Mouse (Mus musculus): ENCODE data around the gene Zfand2b. TPM values are rescaled to one million over a fixed set of nuclear protein-coding genes. Genes with fewer than 3 reads are reported as not detected.

Gene Zfand2b
- total and polyA plus RNA-seq, 2 experiments from 2014 or later: 38.4 to 41.1 TPM

GRCm38 (mm10) chr1:75219078-75219477 lies 50.6 kb downstream of the Zfand2b start:
- Histone ChIP-seq H3K4me1 (ENCODE audit: insufficient read depth, low read length) (0 out of 2 replicates have a peak, but pooled peaks cover 4% of the 10 kb centered on the region), H3K36me3 (ENCODE audit: insufficient read depth, low read length) (peaks cover 11% of the 10 kb centered on the region; the same call in 1 of the 2 replicates), H3K4me2 (ENCODE audit: low read depth, low read length, poor library complexity, severe bottlenecking) (peak overlapping the region; percentile 99), H3K27ac (ENCODE audit: low read depth, low read length) (no peak overlapping the region), H3K27me3 (ENCODE audit: insufficient read depth, low read length) (peaks cover 12% of the 10 kb centered on the region), H3K4me3 (ENCODE audit: low read depth, low read length) (peak overlapping the region; percentile 61), H3K9ac (replicated peaks; ENCODE audit: low read length, poor library complexity, severe bottlenecking) (peak overlapping the region; percentile 73), H3K9me3 (ENCODE audit: low read length) (no peaks in the 10 kb centered on the region)
- WGBS: 0% methylated on average over 24 of the region's 24 CpGs
- peak; percentile 45 for TF ChIP-seq CTCF (IDR thresholded peaks at IDR 0.05)
- DNase-seq (ENCODE audit: low spot score) (peak; percentile 87), ATAC-seq (ENCODE audit: low FRiP score) (peak; percentile 90)

- H3K27ac ChIP-seq (ENCODE audit: low read depth, low read length): no peak within 1 kb of the TSS
- 1% methylated on average over 31 of the region's 34 CpGs for WGBS
Measured at GRCm38 (mm10) chr1:75219531-75219930, 51.1 kb downstream of the Zfand2b start, which contains the start of gene Tuba4a. TSS of gene Tuba4a (minus strand) at chr1:75219865.

More at GRCm38 (mm10) chr1:75219531-75219930, 51.1 kb downstream of the Zfand2b start, which contains the start of gene Tuba4a:
- Histone ChIP-seq H3K27me3 (ENCODE audit: insufficient read depth, low read length) (peaks cover 12% of the 10 kb centered on the region), H3K9ac (replicated peaks; ENCODE audit: low read length, poor library complexity, severe bottlenecking) (peak within 1 kb of the TSS; percentile 73), H3K36me3 (ENCODE audit: insufficient read depth, low read length) (peaks cover 7% of the 10 kb centered on the region; the same call in 1 of the 2 replicates), H3K4me3 (ENCODE audit: low read depth, low read length) (peak within 1 kb of the TSS; percentile 61), H3K4me1 (ENCODE audit: insufficient read depth, low read length) (0 out of 2 replicates have a peak, but pooled peaks cover 4% of the 10 kb centered on the region), H3K4me2 (ENCODE audit: low read depth, low read length, poor library complexity, severe bottlenecking) (peak within 1 kb of the TSS; percentile 99), H3K9me3 (ENCODE audit: low read length) (no peaks in the 10 kb centered on the region)
- ATAC-seq (ENCODE audit: low FRiP score) (peak; percentile 60), DNase-seq (ENCODE audit: low spot score) (peak; percentile 31)
- peak; percentile 39; the same call in 1 of the 2 replicates for TF ChIP-seq CTCF (IDR thresholded peaks at IDR 0.05)

Small RNAs within 50 kb of the gene (microRNA-seq; reads per million reads assigned to microRNA genes)
- gene Gm27943 (ENCODE audit: borderline number of aligned reads): not detected

Other genes with a start within 250 kb of the Zfand2b start
- gene Cfap65, start 233.0 kb upstream of the Zfand2b start, total RNA-seq (2014; rRNA removed): 4.0 and 4.1 TPM in 2 replicates
- 0.94 and 1.5 TPM in 2 replicates for gene Cfap65, start 233.0 kb upstream of the Zfand2b start, polyA plus RNA-seq (2015; fragmentation: Nextera tagmentation; extraction: Ambion mirVana)
- 0.16 and 1.2 TPM in 2 replicates for gene Ihh, start 217.0 kb upstream of the Zfand2b start, total RNA-seq (2014; rRNA removed)
- gene Ihh, start 217.0 kb upstream of the Zfand2b start, polyA plus RNA-seq (2015; fragmentation: Nextera tagmentation; extraction: Ambion mirVana): 0.21 TPM in 2 replicates
- 1.8 and 2.4 TPM in 2 replicates for gene Nhej1, start 43.4 kb upstream of the Zfand2b start, total RNA-seq (2014; rRNA removed)
- 2.9 and 3.4 TPM in 2 replicates for gene Nhej1, start 43.4 kb upstream of the Zfand2b start, polyA plus RNA-seq (2015; fragmentation: Nextera tagmentation; extraction: Ambion mirVana)
- gene Slc23a3, start 34.8 kb upstream of the Zfand2b start, total RNA-seq (2014; rRNA removed): not detected in 2 replicates
- not detected in 2 replicates for gene Slc23a3, start 34.8 kb upstream of the Zfand2b start, polyA plus RNA-seq (2015; fragmentation: Nextera tagmentation; extraction: Ambion mirVana)
- gene Cnppd1, start 25.9 kb upstream of the Zfand2b start, total RNA-seq (2014; rRNA removed): 50.5 and 51.4 TPM in 2 replicates
- 48.4 and 50.2 TPM in 2 replicates for gene Cnppd1, start 25.9 kb upstream of the Zfand2b start, polyA plus RNA-seq (2015; fragmentation: Nextera tagmentation; extraction: Ambion mirVana)
- 220 and 228 TPM in 2 replicates for gene Retreg2, start 25.9 kb upstream of the Zfand2b start, total RNA-seq (2014; rRNA removed)
- 145 TPM in 2 replicates for gene Retreg2, start 25.9 kb upstream of the Zfand2b start, polyA plus RNA-seq (2015; fragmentation: Nextera tagmentation; extraction: Ambion mirVana)
- 43.5 and 44.6 TPM in 2 replicates for gene Abcb6, start 11.7 kb downstream of the Zfand2b start, total RNA-seq (2014; rRNA removed)
- gene Abcb6, start 11.7 kb downstream of the Zfand2b start, polyA plus RNA-seq (2015; fragmentation: Nextera tagmentation; extraction: Ambion mirVana): 46.7 and 49.1 TPM in 2 replicates
- 20.1 and 27.7 TPM in 2 replicates for gene Ankzf1, start 23.5 kb downstream of the Zfand2b start, total RNA-seq (2014; rRNA removed)
- gene Ankzf1, start 23.5 kb downstream of the Zfand2b start, polyA plus RNA-seq (2015; fragmentation: Nextera tagmentation; extraction: Ambion mirVana): 15.7 and 17.0 TPM in 2 replicates
- 97.0 and 135 TPM in 2 replicates for gene Atg9a, start 23.6 kb downstream of the Zfand2b start, total RNA-seq (2014; rRNA removed)
- gene Atg9a, start 23.6 kb downstream of the Zfand2b start, polyA plus RNA-seq (2015; fragmentation: Nextera tagmentation; extraction: Ambion mirVana): 71.8 and 75.6 TPM in 2 replicates
- 18.3 and 25.6 TPM in 2 replicates for gene Glb1l, start 42.2 kb downstream of the Zfand2b start, total RNA-seq (2014; rRNA removed)
- 18.2 and 18.4 TPM in 2 replicates for gene Glb1l, start 42.2 kb downstream of the Zfand2b start, polyA plus RNA-seq (2015; fragmentation: Nextera tagmentation; extraction: Ambion mirVana)
- gene Stk16, start 42.2 kb downstream of the Zfand2b start, total RNA-seq (2014; rRNA removed): 98.8 and 130 TPM in 2 replicates
- 111 and 113 TPM in 2 replicates for gene Stk16, start 42.2 kb downstream of the Zfand2b start, polyA plus RNA-seq (2015; fragmentation: Nextera tagmentation; extraction: Ambion mirVana)
- 99.2 and 165 TPM in 2 replicates for gene Tuba4a, start 51.2 kb downstream of the Zfand2b start, total RNA-seq (2014; rRNA removed)
- gene Tuba4a, start 51.2 kb downstream of the Zfand2b start, polyA plus RNA-seq (2015; fragmentation: Nextera tagmentation; extraction: Ambion mirVana): 87.0 and 115 TPM in 2 replicates
- gene A630095N17Rik, start 63.5 kb downstream of the Zfand2b start, total RNA-seq (2014; rRNA removed): not detected in 2 replicates
- not detected in 2 replicates for gene A630095N17Rik, start 63.5 kb downstream of the Zfand2b start, polyA plus RNA-seq (2015; fragmentation: Nextera tagmentation; extraction: Ambion mirVana)
- 43.6 and 46.7 TPM in 2 replicates for gene Dnajb2, start 67.8 kb downstream of the Zfand2b start, total RNA-seq (2014; rRNA removed)
- gene Dnajb2, start 67.8 kb downstream of the Zfand2b start, polyA plus RNA-seq (2015; fragmentation: Nextera tagmentation; extraction: Ambion mirVana): 61.7 and 65.1 TPM in 2 replicates
- gene Ptprn, start 95.9 kb downstream of the Zfand2b start, total RNA-seq (2014; rRNA removed): 116 and 127 TPM in 2 replicates
- gene Ptprn, start 95.9 kb downstream of the Zfand2b start, polyA plus RNA-seq (2015; fragmentation: Nextera tagmentation; extraction: Ambion mirVana): 51.4 and 52.2 TPM in 2 replicates
- gene Resp18, start 109.8 kb downstream of the Zfand2b start, total RNA-seq (2014; rRNA removed): 302 and 332 TPM in 2 replicates
- gene Resp18, start 109.8 kb downstream of the Zfand2b start, polyA plus RNA-seq (2015; fragmentation: Nextera tagmentation; extraction: Ambion mirVana): 409 and 416 TPM in 2 replicates
- 145 TPM in 2 replicates for gene Dnpep, start 149.3 kb downstream of the Zfand2b start, total RNA-seq (2014; rRNA removed)
- gene Dnpep, start 149.3 kb downstream of the Zfand2b start, polyA plus RNA-seq (2015; fragmentation: Nextera tagmentation; extraction: Ambion mirVana): 128 and 139 TPM in 2 replicates
- gene Des, start 191.7 kb downstream of the Zfand2b start, total RNA-seq (2014; rRNA removed): 1.9 and 2.6 TPM in 2 replicates
- gene Des, start 191.7 kb downstream of the Zfand2b start, polyA plus RNA-seq (2015; fragmentation: Nextera tagmentation; extraction: Ambion mirVana): 1.4 and 1.6 TPM in 2 replicates
- 62.9 and 70.6 TPM in 2 replicates for gene Speg, start 206.7 kb downstream of the Zfand2b start, total RNA-seq (2014; rRNA removed)
- 22.0 and 23.7 TPM in 2 replicates for gene Speg, start 206.7 kb downstream of the Zfand2b start, polyA plus RNA-seq (2015; fragmentation: Nextera tagmentation; extraction: Ambion mirVana)

All from midbrain, postnatal 0 days (tissue).